Mouse (Mus musculus) right cerebral cortex, postnatal 10 days (tissue): ENCODE data around the gene Depdc7.

Experiments
- DNase-seq, 2 experiments: peaks; one replicate each; pipeline ENCODE4 v3.0.0; 2021; ENCODE audit warnings: low spot score in 2 of 2

The Depdc7 gene

DNA sequence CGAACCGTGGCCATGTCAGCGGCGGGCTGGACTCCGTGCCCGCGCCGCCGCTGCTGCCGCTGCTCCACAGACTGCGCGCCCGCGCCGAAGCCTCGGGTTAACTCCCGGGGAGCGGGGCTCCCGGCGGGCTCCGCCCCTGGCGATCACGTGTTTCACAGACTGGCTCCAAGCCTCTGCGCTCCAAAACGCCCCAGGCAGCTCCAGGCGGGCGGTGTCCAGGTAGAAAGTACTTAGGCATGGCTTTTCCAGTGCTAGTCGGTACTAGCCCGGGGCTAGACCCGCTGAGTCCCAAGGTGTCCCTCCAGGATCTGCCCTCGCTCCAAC, at the start of gene Depdc7:
TSS of gene Depdc7 (minus strand) at position 138 of the 324 bp plus-strand sequence.
- peak; percentile 86 to 90 for DNase-seq

DNA sequence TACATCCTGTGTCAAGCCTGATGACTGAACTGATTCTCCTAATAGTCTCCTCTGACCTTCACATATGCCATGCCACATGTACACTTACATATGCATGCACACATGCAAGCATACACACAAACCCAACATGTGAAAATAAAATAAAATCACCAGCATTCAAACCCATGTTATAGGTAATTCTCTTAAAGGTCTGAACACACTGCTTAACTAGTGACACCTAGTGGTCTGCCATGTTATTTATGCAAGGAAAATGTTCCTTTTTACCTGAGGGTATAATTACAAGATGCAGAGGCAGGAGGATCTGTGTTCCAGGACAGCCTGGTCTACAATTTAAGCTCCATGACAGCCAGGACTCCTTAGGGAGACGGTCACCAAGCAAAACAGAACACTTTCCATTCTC, 32.1 kb upstream of the Depdc7 start:
- DNase-seq = no peak

GRCm38 (mm10) chr2:104768697-104769096, 26.0 kb upstream of the Depdc7 start:
- no peak for DNase-seq

DNA sequence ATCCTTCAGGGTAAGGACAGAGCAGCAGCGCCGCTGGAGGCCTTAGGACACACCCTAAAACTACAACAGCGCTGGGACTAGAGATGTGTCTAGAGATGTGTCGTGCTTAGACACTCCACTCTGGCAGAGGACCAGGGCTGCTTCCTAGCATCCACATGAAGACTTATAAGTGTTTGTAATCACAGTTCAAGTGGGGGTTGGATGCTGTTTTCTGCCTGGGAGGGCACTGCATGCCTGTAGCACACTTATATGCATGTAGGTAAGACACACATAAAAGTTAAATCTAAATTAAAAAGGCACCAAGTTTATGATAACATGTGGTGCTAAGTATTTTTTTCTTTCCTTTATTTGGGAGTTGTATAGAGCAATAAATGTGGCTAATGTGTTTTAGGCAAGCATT, 21.3 kb upstream of the Depdc7 start:
- no peak for DNase-seq

GRCm38 (mm10) chr2:104763134-104763703, 20.5 kb upstream of the Depdc7 start:
- DNase-seq = no peak

- no peak for DNase-seq
Observed at GRCm38 (mm10) chr2:104750611-104751010, 7.9 kb upstream of the Depdc7 start.

DNA sequence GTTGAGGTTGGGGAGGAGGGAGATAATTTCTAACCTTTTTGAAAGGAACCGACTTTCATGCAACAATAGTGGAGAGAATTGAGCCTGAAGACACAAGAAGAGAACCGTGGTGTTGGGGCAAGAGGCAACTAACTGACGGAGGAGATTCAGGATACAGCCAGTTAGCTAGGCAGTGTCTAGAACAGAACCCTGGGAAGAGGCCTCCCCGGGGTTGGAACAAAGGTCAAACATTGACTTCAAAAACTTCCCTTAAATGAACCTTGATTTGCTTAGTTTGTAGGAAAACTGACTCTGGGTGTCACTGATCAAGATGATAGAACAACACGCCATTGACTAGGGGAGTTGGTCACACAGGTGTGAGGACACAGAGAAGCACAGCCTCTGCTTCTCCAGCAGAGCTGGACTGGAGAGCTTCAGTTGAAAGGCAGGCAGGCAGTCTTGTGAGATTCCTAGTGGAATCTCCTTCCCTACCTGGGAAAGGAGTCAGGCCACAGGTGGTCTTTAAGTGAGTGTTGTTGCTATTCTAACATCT, 6.0 kb upstream of the Depdc7 start:
- DNase-seq = no peak

DNA sequence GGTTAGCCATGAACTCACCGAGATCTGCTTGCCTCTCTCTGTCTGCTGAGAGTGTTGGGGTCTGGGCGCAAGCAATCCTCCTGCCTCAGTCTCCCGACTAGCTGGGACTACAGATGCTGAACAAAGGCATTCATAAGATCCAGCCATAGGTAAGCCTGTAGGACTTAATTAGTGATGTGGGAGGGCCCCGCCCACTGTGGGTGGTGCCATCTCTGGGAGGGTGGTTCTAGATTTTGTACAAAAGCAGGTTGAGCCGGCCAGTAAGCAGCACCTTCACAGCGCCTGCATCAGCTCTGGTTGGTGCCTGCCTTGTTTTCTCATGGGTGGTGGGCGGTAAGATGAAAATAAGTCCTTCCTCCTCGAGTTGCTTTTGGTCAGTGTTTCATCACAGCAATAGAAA, 3.6 kb upstream of the Depdc7 start:
- DNase-seq = no peak

DNA sequence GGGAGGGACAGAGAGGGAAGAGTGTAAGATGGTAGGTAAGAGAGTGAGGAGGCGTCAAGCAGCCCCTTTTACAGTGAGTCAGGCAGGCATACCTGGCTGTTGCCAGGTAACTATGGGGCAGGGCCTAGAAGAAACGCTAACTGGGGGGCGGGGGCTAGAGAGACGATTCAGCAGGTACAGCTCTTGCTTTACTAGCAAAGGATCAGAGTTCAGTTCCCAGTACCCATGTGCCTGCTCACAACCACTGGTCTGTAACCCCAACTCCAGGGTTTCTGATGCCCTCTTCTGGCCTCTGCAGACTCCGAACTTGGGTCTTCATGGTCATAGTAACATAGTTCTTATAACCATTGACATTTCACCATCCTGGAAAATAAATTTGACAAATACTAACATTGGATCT, 1.3 kb upstream of the Depdc7 start:
- DNase-seq = no peak

DNA sequence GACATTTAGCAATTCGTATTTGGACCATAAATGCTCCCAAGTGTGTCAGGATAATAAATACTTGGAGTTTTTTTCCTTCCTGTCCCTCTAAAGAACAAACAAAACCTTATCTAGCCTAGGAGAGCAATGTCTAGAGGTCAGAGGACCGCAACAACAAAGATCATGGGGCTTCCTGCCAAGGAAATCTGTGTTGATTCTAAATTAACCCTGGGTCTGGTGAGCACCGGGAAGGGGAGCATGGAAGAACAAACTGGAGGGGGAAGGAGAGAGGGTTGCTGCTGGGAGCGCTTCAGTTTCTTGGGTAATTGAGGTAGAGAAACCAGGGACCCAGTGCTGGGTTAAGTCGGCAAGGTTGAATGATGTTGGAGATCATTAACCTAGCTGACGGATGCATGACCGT, 482 bp upstream of the Depdc7 start:
- DNase-seq = no peak

- DNase-seq = peak; percentile 36 to 37
Observed at GRCm38 (mm10) chr2:104741896-104742740, 560 bp downstream of the Depdc7 start.

DNA sequence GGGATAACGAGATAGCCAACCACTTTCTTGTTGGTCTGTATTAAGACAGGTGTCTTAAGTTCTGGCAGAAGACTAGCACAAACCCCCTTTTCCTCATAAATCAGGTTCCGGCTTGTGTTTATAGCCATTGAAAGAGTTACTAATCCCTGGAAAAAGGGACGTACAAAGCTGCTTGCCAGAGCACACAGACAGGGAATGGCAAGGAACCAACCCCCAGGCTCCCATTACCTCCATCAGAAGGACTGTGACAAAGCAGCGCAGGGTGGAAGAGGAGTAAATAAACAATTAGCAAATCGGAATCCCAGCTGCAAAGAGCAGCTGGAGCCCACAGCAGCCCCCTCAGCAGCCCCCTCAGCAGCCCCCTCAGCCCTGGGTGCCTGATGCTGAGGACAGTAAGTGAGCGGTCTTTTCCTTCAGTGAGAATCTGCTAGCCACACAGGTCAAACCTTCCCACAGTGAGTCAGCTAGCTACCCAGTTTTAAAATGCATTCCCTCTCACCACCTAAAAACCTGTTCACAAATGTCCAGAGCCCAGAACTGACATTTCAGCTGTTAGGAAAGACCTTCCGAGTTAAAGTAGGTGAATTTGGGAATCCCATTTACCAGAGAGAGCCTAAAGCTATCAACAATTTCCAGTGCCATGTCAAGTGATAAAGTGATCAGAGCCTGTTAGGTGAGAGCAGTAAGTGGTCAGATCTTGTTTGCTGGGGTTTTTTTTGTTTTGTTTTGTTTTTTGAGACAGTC, 1.5 kb downstream of the Depdc7 start:
- DNase-seq = no peak

- no peak for DNase-seq
Observed at GRCm38 (mm10) chr2:104740248-104740949, 2.3 kb downstream of the Depdc7 start.

GRCm38 (mm10) chr2:104739691-104740090, 3.0 kb downstream of the Depdc7 start:
- no peak for DNase-seq

DNA sequence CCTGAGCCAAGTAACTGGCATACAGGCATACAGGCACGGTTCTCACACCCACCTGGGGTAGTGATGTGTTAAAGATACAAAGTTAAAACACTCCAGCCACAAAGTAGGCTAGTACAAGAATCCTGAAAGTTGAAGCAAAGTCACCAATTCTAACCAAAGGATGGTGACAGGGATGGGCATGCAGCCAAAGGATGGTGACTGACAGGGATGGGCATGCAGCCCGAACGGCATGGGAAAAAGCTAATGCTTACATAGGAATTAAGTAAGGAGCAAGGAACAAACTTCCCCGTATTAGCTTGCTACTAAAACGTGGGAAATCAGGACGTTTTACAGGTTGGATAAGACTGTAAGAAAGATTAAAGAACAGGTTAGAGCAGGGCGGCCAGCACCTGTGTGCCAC, 6.4 kb downstream of the Depdc7 start:
- no peak for DNase-seq

DNA sequence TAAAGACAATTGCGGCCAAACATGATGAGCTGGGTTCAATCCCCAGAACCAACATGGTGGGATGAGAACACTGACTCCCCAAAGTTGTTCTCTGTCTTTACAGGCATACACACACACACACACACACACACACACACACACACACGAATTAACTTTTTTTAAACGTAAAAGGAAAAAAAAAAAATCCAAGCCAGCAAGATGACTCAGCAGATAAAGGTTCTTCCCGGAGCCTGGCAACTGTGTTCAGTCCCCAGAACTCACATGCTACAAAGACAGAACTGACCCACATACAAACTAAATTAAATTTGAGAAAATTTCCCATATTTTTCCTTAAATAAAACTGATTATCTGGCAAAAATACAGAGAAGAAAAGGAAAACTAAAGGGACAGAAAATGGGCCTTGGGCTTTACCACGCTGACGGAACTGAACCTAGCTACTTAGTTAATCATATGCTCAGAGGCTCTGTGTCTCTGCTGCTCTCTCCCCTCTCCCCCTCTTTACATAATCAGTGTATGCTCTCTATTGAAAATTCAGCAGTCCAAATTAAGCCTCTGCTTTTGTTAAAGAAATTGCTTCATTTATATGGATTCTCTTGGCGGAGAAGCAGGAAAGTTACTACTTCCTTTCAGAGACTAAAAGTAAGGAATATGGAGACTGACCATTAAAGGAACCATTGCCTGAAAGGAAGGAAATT, 10.0 kb downstream of the Depdc7 start:
- no peak for DNase-seq

DNA sequence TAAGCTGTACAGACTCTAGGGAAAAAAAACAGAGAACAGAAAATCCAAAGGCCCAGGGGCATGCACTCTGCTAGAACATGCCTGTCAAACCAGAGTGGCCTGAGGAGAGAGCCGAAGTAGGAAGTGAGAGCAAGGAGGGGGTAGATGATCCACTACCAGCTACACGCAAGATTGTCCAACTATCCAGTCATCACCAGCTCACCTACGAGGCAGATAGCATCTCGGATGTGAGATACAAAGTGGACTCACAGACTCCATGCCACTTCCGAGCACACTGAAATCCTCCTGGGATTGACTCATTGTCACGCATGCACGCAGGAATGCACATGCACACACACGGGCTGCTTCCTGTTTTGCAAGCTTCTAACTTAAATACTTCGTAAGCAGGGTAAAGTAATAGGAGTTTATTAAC, 10.6 kb downstream of the Depdc7 start:
- no peak for DNase-seq

- DNase-seq = no peak
Observed at GRCm38 (mm10) chr2:104727369-104727768, 15.3 kb downstream of the Depdc7 start.

DNA sequence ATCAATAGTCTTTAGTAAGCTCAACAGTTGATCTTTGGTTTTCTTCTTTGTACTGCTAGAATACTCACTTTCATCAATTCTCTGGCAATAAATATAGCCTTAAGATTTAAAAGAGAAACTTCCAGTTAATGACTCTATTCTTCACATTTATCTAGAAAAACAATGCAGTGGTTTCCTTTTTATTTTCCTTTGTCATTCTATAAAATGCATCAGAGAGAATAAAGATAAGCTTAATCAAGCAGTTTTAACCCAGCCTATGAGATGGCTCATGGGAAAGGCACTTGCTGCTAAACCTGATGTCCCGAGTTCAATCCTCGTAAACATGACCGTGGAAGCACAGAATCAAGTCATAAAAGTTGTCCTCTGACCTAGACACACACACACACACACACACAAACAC, 20.7 kb downstream of the Depdc7 start:
- DNase-seq = no peak

DNA sequence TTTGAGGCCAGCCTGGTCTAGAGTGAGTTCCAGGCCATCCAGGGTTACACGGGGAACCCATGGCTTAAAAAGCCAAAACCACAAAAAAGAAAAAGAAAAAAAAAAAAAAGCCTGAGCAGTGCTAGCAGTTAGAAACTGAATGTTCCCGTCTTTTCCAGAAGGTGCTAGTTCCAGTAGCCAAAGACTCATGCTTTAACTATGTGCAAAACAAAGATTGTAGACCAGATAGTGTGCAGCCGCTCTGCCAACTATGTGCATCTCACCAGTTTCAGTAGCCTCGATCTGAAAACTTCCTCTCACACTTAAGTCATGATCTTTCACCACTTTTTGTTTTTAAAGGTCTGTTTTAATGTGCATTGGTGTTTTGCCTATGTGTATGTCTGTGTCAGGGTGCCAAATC, 24.9 kb downstream of the Depdc7 start:
- DNase-seq = no peak

- DNase-seq = no peak
Observed at GRCm38 (mm10) chr2:104717231-104717735, 25.4 kb downstream of the Depdc7 start.
